Mouse (Mus musculus): ENCODE data around the gene Arid5a.

DNA sequence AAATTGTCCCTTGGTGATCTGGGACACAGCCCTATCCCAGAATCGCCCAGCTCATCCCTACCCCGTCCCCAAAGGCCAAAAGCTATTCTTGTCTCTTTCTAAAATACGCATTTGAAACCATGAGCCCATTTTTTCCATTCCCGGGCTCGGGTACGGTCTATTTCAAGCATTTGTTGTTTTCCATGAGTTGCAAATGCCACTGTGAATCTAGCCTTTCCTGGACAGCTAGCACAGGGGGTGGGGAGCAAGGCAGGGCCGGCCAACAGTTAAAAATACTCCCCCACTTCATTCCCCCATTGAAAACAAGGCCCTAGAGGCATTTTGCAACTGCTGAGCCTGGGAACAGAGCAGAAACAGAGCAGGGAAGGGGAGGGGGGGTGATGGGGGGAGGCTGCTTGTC lies 2.8 kb upstream of the Arid5a start:
- no peak for TF ChIP-seq CTCF (IDR thresholded peaks at IDR 0.05; ENCODE audit: low read depth, low read length)
- TF ChIP-seq POLR2A (IDR thresholded peaks at IDR 0.05; ENCODE audit: insufficient read depth, low read length): no peak

Measured in ES-Bruce4 (cell line).